Mouse (Mus musculus) midbrain, embryonic 11.5 days (tissue): Measurements from ENCODE around the gene Cfap61. TPM values are rescaled to one million over a fixed set of nuclear protein-coding genes. Genes with fewer than 3 reads are reported as not detected.

ENCODE experiments used
- ATAC-seq: fragments of 200-750 bp; cut with Nextera tagmentation; 2 replicates; pipeline ENCODE4 v1.8.0; 2017; ENCODE audit warnings: moderate TSS enrichment, moderate library complexity; ENCODE audit not compliant: low FRiP score
- DNase-seq: peaks from one replicate; pipeline ENCODE4 v3.0.0; 2015; ENCODE audit warnings: low spot score; ENCODE audit errors: missing footprints
- H3K27ac ChIP-seq: fragments of 300-500 bp; sonication (generic); 2 replicates; pipeline ENCODE4 v1.5.1; 2014; ENCODE audit warnings: low read depth, low read length
- H3K27me3 ChIP-seq: fragments of 300-500 bp; sonication (generic); 2 replicates; pipeline ENCODE4 v1.6.1; 2014; ENCODE audit warnings: mild to moderate bottlenecking, low read length, moderate library complexity, mixed read lengths; ENCODE audit not compliant: control insufficient read depth, insufficient read depth
- H3K36me3 ChIP-seq: fragments of 300-500 bp; sonication (generic); 2 replicates; pipeline ENCODE4 v1.6.1; 2014; ENCODE audit warnings: mild to moderate bottlenecking, low read length, moderate library complexity, mixed read lengths; ENCODE audit not compliant: control insufficient read depth, insufficient read depth
- H3K4me1 ChIP-seq: fragments of 300-500 bp; sonication (generic); 2 replicates; pipeline ENCODE4 v1.6.1; 2014; ENCODE audit warnings: low read length; ENCODE audit not compliant: control insufficient read depth, insufficient read depth
- H3K4me2 ChIP-seq: fragments of 300-500 bp; sonication (generic); 2 replicates; pipeline ENCODE4 v1.6.1; 2014; ENCODE audit warnings: mild to moderate bottlenecking, moderate library complexity
- H3K4me3 ChIP-seq: fragments of 300-500 bp; sonication (generic); 2 replicates; pipeline ENCODE4 v1.5.1; 2014; ENCODE audit warnings: low read depth, low read length
- H3K9ac ChIP-seq: fragments of 300-500 bp; sonication (generic); 2 replicates; pipeline ENCODE4 v1.6.1; 2014; ENCODE audit warnings: low read length
- H3K9me3 ChIP-seq: fragments of 300-500 bp; sonication (generic); 2 replicates; pipeline ENCODE4 v1.6.1; 2016; ENCODE audit warnings: low read length; ENCODE audit not compliant: control insufficient read depth
- WGBS: fragments of 180-500 bp; shearing (Covaris S2); extraction: QIAGEN DNeasy Blood & Tissue Kit; methylation state at CpG from one replicate; pipeline ENCODE4 v1.1.7; 2014; 5-methylcytosine and 5-hydroxymethylcytosine counted together
- polyA plus RNA-seq: library from polyadenylated mRNA; unstranded; fragments of >200 nt; fragmentation: Nextera tagmentation; extraction: Ambion mirVana; gene quantifications from 2 replicates; pipeline ENCODE4 v1.2.1, GENCODE M21; 2014

Gene Cfap61
- polyA plus RNA-seq, 1 experiment from 2014 or later: 0.87 TPM

DNA sequence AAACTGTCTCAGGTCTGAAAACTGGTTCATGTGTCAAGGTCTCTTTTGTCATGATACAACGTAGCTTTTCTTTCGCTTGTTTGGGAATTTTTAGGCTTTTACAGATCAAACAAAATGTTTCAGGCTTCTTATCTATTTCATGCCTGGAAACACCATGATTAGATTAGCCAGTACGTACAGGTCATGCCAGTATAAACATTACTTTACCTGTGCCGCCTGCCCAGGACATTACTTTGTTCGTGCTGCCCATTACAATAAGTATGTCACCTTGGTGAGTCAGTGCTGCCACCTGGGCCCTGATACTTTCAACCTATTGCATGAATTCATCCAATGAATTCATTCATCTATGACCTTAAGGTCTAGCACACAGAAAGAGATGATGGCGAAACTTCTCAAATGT lies 88.3 kb downstream of the Cfap61 start:
- Histone ChIP-seq H3K27me3 (no peaks in the 10 kb centered on the region), H3K4me1 (no peaks in the 10 kb centered on the region), H3K4me2 (no peak overlapping the region), H3K36me3 (no peaks in the 10 kb centered on the region), H3K27ac (no peak overlapping the region), H3K4me3 (no peak overlapping the region), H3K9me3 (no peaks in the 10 kb centered on the region), H3K9ac (no peak overlapping the region)
- ATAC-seq (no peak), DNase-seq (no peak)
- 91% methylated on average over 6 of the region's 6 CpGs for WGBS

GRCm38 (mm10) chr2:146043640-146044039 lies 109.1 kb downstream of the Cfap61 start:
- Histone ChIP-seq H3K4me2 (no peak overlapping the region), H3K9me3 (no peaks in the 10 kb centered on the region), H3K9ac (no peak overlapping the region), H3K36me3 (no peaks in the 10 kb centered on the region), H3K4me3 (no peak overlapping the region), H3K4me1 (peaks cover 7% of the 10 kb centered on the region; the same call in 1 of the 2 replicates), H3K27me3 (no peaks in the 10 kb centered on the region), H3K27ac (no peak overlapping the region)
- no peak for DNase-seq
- 92% methylated on average over 5 of the region's 5 CpGs for WGBS
- ATAC-seq: no peak

DNA sequence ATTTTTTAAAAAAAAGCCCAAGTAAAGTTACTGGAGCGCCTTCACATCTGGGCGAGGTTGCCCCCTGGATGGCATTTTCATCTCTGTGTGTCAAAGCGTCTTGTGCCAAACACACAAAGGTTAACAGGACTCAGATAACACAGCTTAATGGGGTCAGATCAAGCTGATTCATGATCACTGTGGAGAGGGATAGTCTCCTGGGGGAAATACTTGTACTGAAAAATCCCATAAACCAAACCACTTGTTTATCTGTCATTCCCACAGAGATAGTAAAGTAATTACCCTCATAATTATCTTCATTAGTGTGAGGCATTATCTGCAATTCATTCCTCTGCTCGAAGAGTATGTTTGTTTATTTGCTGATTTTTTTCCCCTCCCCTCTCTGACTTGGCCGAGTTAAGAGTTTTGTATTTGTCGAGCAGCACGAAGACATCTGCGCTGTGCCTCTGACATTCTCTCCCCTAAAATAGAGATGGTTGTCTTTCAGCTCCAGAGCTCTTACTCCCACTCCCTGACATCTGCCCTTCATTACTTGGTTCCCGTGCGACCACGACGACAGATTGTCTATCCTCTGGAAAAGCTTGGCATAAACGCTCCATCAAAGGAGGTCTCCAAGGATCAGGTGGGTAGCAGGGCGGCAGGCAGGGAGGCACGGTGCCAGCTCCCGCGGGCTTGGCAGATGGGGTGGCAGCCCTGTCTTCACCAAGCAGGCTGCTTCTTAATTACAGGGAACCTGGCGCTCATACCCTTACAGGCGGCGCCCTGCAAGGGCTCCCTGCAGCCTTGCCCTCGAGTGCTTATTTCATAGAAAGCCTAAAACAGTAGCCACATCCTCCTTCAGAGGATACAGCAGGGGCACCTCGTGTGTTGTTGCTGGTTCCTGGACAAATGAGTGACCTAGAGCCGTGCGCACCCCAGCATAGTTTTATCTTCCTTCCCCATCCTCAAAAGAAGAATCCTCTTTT lies 110.6 kb downstream of the Cfap61 start:
- Histone ChIP-seq H3K4me2 (no peak overlapping the region), H3K9me3 (no peaks in the 10 kb centered on the region), H3K4me3 (no peak overlapping the region), H3K9ac (no peak overlapping the region), H3K36me3 (no peaks in the 10 kb centered on the region), H3K27ac (no peak overlapping the region), H3K4me1 (peaks cover 7% of the 10 kb centered on the region; the same call in 1 of the 2 replicates), H3K27me3 (no peaks in the 10 kb centered on the region)
- WGBS: 65% methylated on average over 24 of the region's 24 CpGs
- ATAC-seq (no peak), DNase-seq (peak; percentile 77)

DNA sequence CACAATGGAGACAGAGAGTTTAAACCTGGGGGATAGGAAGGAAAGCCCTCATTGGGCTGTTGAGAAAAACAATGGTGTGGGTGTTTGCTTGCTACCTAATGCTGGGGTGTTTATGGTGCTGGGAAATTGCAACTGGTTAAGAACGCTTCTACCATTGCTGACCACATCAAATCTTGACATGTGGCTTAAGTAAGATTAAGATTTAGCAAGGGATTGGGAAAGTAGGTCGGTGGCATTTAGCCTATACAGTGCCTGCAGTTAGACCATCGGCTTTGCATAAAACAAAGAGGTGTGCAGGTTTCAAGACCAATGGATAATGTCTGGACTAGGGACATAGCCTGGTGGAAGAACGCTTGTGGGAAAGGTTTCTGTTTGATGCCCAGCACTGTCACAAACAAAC lies 113.1 kb downstream of the Cfap61 start:
- Histone ChIP-seq H3K4me2 (no peak overlapping the region), H3K4me1 (peaks cover 7% of the 10 kb centered on the region; the same call in 1 of the 2 replicates), H3K4me3 (no peak overlapping the region), H3K36me3 (no peaks in the 10 kb centered on the region), H3K27ac (no peak overlapping the region), H3K9ac (no peak overlapping the region), H3K27me3 (no peaks in the 10 kb centered on the region), H3K9me3 (no peaks in the 10 kb centered on the region)
- ATAC-seq (no peak), DNase-seq (no peak)
- WGBS: 71% methylated on average over 4 of the region's 4 CpGs

DNA sequence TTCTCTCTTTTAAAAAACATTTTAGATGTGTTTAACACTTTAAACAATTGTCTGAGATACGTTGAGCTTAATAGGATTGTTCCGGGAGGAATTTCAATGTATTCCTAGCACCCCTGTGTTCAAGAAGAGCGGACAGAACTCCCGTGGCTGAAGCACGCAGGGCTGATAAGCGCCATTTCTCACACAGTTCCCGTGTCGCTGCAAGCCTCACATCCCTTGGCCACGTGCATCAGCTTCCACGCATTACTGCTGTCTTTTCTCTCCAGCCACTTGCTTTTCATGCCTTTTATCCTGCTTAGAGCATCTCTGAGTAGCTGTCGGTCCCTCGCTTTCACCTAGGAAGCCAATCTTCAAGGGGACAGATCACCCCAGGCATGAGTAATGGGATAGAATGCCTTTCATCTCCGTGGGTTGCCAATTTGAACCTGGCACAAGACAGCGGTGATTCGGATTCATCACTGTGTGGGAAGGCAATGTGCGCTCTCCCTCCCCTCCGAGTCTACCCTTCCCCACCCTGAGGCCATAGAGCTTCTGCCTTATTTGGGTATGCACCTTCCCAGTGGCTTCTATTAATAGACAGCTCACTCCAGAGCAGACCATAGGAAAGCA lies 113.7 kb downstream of the Cfap61 start:
- WGBS: 59% methylated on average over 17 of the region's 17 CpGs
- H3K9ac ChIP-seq: no peak overlapping the region
- H3K4me2 ChIP-seq: no peak overlapping the region
- H3K4me1 ChIP-seq: peaks cover 7% of the 10 kb centered on the region; the same call in 1 of the 2 replicates
- ATAC-seq (no peak), DNase-seq (peak; percentile 83)
- H3K4me3 ChIP-seq: no peak overlapping the region
- no peak overlapping the region for H3K27ac ChIP-seq
- H3K9me3 ChIP-seq: no peaks in the 10 kb centered on the region
- no peaks in the 10 kb centered on the region for H3K36me3 ChIP-seq
- no peaks in the 10 kb centered on the region for H3K27me3 ChIP-seq

DNA sequence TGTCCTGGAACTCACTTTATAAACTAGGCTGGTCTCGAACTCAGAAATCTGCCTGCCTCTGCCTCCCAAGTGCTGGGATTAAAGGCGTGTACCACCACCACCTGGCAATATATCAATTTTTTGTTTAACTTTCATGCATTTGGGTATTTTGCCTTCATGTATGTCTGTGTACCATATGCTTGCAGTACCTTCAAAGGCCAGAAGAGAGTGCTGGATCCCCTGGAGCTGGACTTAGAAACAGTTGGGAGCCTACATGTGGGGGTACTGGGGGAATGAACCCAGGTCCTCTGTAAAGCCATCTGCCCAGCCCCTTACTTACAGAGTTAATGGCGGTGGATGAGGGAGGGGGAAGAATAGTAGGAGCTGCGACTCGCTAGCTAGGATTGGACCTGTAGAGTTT lies 114.8 kb downstream of the Cfap61 start:
- 83% methylated on average over 5 of the region's 5 CpGs for WGBS
- Histone ChIP-seq H3K9me3 (no peaks in the 10 kb centered on the region), H3K4me1 (peaks cover 7% of the 10 kb centered on the region; the same call in 1 of the 2 replicates), H3K9ac (no peak overlapping the region), H3K27me3 (no peaks in the 10 kb centered on the region), H3K4me3 (no peak overlapping the region), H3K36me3 (no peaks in the 10 kb centered on the region), H3K4me2 (no peak overlapping the region), H3K27ac (no peak overlapping the region)
- peak; percentile 81 for DNase-seq
- ATAC-seq: no peak

GRCm38 (mm10) chr2:146050069-146050468 lies 115.5 kb downstream of the Cfap61 start:
- Histone ChIP-seq H3K4me1 (peaks cover 2% of the 10 kb centered on the region; the same call in 1 of the 2 replicates), H3K27me3 (no peaks in the 10 kb centered on the region), H3K27ac (no peak overlapping the region), H3K9ac (no peak overlapping the region), H3K4me2 (no peak overlapping the region), H3K9me3 (no peaks in the 10 kb centered on the region), H3K36me3 (no peaks in the 10 kb centered on the region), H3K4me3 (no peak overlapping the region)
- 45% methylated on average over 3 of the region's 3 CpGs for WGBS
- ATAC-seq (no peak), DNase-seq (no peak)

- Histone ChIP-seq H3K27me3 (no peaks in the 10 kb centered on the region), H3K4me3 (no peak overlapping the region), H3K27ac (no peak overlapping the region), H3K36me3 (no peaks in the 10 kb centered on the region), H3K9ac (no peak overlapping the region), H3K9me3 (no peaks in the 10 kb centered on the region), H3K4me1 (no peaks in the 10 kb centered on the region), H3K4me2 (no peak overlapping the region)
- ATAC-seq: no peak
- DNase-seq: no peak
- WGBS: 85% methylated on average over 4 of the region's 4 CpGs
These were observed 116.8 kb downstream of the Cfap61 start for GRCm38 (mm10) chr2:146051334-146051733.

DNA sequence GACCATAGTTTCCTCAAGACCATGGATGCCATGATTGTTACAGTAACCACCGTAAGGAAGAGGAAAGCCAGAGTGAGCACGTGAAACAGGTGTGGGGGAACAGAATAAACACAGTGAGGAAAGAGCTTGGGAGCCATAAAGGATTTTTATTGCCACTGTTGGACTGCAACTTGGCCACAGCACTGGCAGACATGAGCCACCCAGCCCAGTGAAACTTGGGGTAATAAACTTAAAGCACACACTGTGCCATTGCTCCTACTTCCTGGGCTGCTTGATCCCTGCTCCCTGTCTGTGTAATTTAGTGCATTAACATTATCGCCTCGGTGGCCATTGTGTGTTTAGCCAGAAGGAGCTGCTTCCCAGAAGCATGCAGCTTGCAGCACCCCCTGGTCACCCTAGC lies 122.5 kb downstream of the Cfap61 start:
- no peak for ATAC-seq
- Histone ChIP-seq H3K4me2 (no peak overlapping the region), H3K4me1 (peaks cover 23% of the 10 kb centered on the region), H3K27ac (no peak overlapping the region), H3K9me3 (no peaks in the 10 kb centered on the region), H3K36me3 (no peaks in the 10 kb centered on the region), H3K4me3 (no peak overlapping the region), H3K9ac (no peak overlapping the region), H3K27me3 (no peaks in the 10 kb centered on the region)
- 79% methylated on average over 4 of the region's 4 CpGs for WGBS
- no peak for DNase-seq
